Mouse (Mus musculus) spleen, adult 2 months (tissue): ENCODE measurements around the gene Mbd4. TPM values are rescaled to one million over a fixed set of nuclear protein-coding genes. Genes with fewer than 3 reads are reported as not detected.
"Not testable (repeated sequence)": the region's sequence is repeated elsewhere in the genome, so short reads cannot be mapped to it uniquely, and the experiment has no call there.

Source experiments
- DNase-seq, 2 experiments: peaks; one replicate each; pipeline versions ENCODE4 v3.0.0 to v3.0.0-alpha.2; 2012 to 2021; ENCODE audit warnings: low spot score in 2 of 2, low read depth in 1 of 2
- H3K27ac ChIP-seq: fragments of 200-500 bp; 2 replicates; pipeline ENCODE4 v1.5.1; 2012; ENCODE audit warnings: low read length, inconsistent platforms; ENCODE audit not compliant: insufficient read depth
- H3K27me3 ChIP-seq: fragments of 200-500 bp; 2 replicates; pipeline ENCODE4 v1.6.1; 2012; ENCODE audit warnings: mild to moderate bottlenecking, moderate library complexity, low read length, inconsistent platforms; ENCODE audit not compliant: control insufficient read depth, insufficient read depth
- H3K36me3 ChIP-seq: fragments of 200-500 bp; 2 replicates; pipeline ENCODE4 v1.6.1; 2012; ENCODE audit warnings: mild to moderate bottlenecking, low read length, inconsistent platforms; ENCODE audit not compliant: control insufficient read depth, insufficient read depth
- H3K4me1 ChIP-seq: fragments of 200-500 bp; 2 replicates; pipeline ENCODE4 v1.6.1; 2011; ENCODE audit warnings: inconsistent platforms; ENCODE audit not compliant: control insufficient read depth, insufficient read depth, insufficient read length
- H3K4me3 ChIP-seq: fragments of 200-500 bp; 2 replicates; pipeline ENCODE4 v1.5.1; 2011; ENCODE audit warnings: mild to moderate bottlenecking, inconsistent platforms; ENCODE audit not compliant: insufficient read depth, insufficient read length; ENCODE audit errors: extremely low read depth
- CTCF ChIP-seq: fragments of 200-500 bp; IDR thresholded peaks from 2 replicates; pipeline ENCODE4 v1.5.1; 2011; ENCODE audit warnings: mild to moderate bottlenecking, inconsistent platforms; ENCODE audit not compliant: insufficient read depth, insufficient read length, insufficient replicate concordance; ENCODE audit errors: extremely low read depth
- POLR2A ChIP-seq: fragments of 200-500 bp; IDR thresholded peaks from 2 replicates; pipeline ENCODE4 v1.6.1; 2011; ENCODE audit warnings: low read depth, low read length, inconsistent platforms
- WGBS: fragments of 180-500 bp; shearing (Covaris S2); methylation state at CpG from one replicate; pipeline ENCODE4 v1.1.7; 2018; 5-methylcytosine and 5-hydroxymethylcytosine counted together
- polyA plus RNA-seq: library from polyadenylated mRNA; depleted of rRNA; stranded (reverse); fragments of >200 nt; gene quantifications from 2 replicates; pipeline ENCODE4 v1.2.3, GENCODE M21; 2012

The Mbd4 gene
- polyA plus RNA-seq, 1 experiment, result 3.5 TPM

DNA sequence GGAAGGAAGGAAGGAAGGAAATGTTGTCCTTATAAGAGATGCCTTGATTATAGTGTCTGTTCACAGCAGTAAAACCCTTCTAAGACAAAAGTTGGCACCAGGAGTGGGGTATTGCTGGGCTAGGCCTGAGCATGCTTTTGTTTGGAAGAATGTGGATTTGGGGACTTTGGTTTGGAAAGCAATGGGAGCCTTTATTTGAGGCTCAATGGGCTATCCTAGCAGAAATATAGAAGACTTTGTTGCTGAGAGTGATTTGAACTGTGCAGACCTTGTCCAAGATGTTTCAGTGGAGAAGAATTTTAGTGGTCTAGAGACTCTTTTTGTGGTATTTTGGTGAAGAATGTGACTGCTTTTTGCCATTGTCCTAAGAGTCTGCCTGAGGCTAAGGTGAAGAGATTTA lies 19.3 kb downstream of the Mbd4 start:
- Histone ChIP-seq H3K4me3 (no peak overlapping the region), H3K27me3 (no peaks in the 10 kb centered on the region), H3K36me3 (no peaks in the 10 kb centered on the region), H3K4me1 (peaks cover 3% of the 10 kb centered on the region; the same call in 1 of the 2 replicates), H3K27ac (no peak overlapping the region)
- no peak for TF ChIP-seq CTCF
- TF ChIP-seq POLR2A, result no peak
- no peak for DNase-seq

- no peak overlapping the region for H3K27ac ChIP-seq
- 81% methylated on average over 2 of the region's 2 CpGs for WGBS
- H3K4me3 ChIP-seq, result no peak overlapping the region
- TF ChIP-seq POLR2A (no peak), CTCF (no peak)
- DNase-seq, result no peak
- H3K27me3 ChIP-seq, result no peaks in the 10 kb centered on the region
- H3K36me3 ChIP-seq, result no peaks in the 10 kb centered on the region
- H3K4me1 ChIP-seq, result peaks cover 3% of the 10 kb centered on the region; the same call in 1 of the 2 replicates
Observed at GRCm38 (mm10) chr6:115832152-115832850, 20.9 kb downstream of the Mbd4 start.

GRCm38 (mm10) chr6:115830779-115831601 lies 22.2 kb downstream of the Mbd4 start:
- H3K4me1 ChIP-seq, result no peaks in the 10 kb centered on the region
- H3K27me3 ChIP-seq, result no peaks in the 10 kb centered on the region
- 0 out of 2 replicates have a peak overlapping the region, but pooled peaks have one; percentile 2 for H3K27ac ChIP-seq
- no peak overlapping the region for H3K4me3 ChIP-seq
- no peaks in the 10 kb centered on the region for H3K36me3 ChIP-seq
- 47% methylated on average over 6 of the region's 6 CpGs for WGBS
- no peak for DNase-seq
- no peak for TF ChIP-seq POLR2A
- no peak for TF ChIP-seq CTCF

- 3% methylated on average over 5 of the region's 11 CpGs for WGBS
- not testable (repeated sequence) for H3K4me1 ChIP-seq, H3K27ac ChIP-seq, H3K27me3 ChIP-seq, H3K4me3 ChIP-seq, H3K36me3 ChIP-seq
- DNase-seq, result peak; percentile 75 to 84
- TF ChIP-seq CTCF, result peak; percentile 68; the same call in 1 of the 2 replicates
Observed at GRCm38 (mm10) chr6:115823850-115824464, 29.2 kb downstream of the Mbd4 start.

DNA sequence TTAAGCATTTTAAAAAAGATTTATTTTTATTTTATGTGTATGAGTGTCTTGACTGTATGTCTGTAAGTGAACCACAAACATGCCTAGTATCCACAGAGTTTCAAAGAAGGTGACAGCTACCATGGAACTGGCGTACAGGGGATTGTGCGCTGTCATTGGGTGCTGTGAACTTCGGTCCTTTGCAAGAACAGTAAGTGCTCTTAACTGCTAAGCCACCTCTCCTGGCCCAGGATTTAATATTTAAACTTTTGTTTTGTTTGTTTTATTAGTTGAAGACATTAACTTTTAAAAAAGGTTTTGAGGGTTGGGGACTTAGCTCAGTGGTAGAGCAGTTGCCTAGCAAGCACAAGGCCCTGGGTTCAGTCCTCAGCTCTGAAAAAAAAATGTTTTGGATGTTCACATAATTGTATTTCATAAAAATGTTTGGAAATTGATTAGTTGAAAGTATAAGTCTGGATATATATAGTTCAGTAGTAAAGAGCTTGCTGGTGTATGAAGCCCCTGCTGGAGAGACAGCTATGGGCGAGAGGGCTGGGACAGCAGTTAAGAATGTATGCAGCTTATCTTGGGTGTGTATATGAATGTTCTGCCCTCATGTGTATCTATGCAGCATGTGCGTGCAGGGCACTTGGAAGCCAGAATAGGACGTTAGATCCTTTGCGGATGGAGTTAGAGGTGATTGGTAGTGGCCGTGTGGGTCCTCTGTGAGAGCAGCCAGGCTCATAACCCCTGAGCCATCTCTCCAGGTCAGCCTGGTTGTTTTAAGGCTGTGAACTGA lies 31.8 kb downstream of the Mbd4 start:
- WGBS, result 90% methylated on average over 8 of the region's 8 CpGs
- Histone ChIP-seq H3K4me1 (no peaks in the 10 kb centered on the region), H3K27ac (no peak overlapping the region), H3K36me3 (no peaks in the 10 kb centered on the region), H3K27me3 (no peaks in the 10 kb centered on the region), H3K4me3 (no peak overlapping the region)
- DNase-seq, result no peak
- TF ChIP-seq CTCF (no peak), POLR2A (no peak)

DNA sequence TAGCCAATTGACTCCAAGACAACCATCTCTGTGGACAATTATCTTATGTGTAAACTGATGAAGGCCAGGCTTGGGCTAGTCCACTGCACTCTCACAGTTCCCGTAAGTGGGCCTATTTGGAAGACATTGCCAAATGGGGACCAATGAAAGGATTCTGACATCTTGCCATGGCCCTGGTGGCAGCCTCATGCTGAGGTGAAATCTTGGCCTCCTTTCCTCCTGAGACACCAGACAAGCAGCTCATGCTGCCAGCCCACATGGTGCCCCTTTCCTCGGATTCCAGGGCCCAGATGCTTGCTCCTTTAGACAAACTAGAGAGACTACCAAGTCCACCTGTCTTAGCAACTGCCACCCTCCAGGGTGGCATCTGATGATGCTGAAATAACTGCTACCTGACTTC lies 35.0 kb downstream of the Mbd4 start:
- no peak overlapping the region for H3K27ac ChIP-seq
- no peak for DNase-seq
- TF ChIP-seq CTCF, result no peak
- no peak for TF ChIP-seq POLR2A
- H3K27me3 ChIP-seq, result no peaks in the 10 kb centered on the region
- 85% methylated on average over 2 of the region's 2 CpGs for WGBS
- H3K4me3 ChIP-seq, result no peak overlapping the region
- H3K4me1 ChIP-seq, result no peaks in the 10 kb centered on the region
- no peaks in the 10 kb centered on the region for H3K36me3 ChIP-seq
